Mouse (Mus musculus): Measurements from ENCODE around the gene Spc25. TPM values are rescaled to one million over a fixed set of nuclear protein-coding genes. Genes with fewer than 3 reads are reported as not detected.

Gene Spc25
- 3.5 and 6.4 TPM in 2 replicates for total RNA-seq (2014; rRNA removed)
- polyA plus RNA-seq (2012; rRNA removed): 0.81 and 2.2 TPM in 2 replicates

DNA sequence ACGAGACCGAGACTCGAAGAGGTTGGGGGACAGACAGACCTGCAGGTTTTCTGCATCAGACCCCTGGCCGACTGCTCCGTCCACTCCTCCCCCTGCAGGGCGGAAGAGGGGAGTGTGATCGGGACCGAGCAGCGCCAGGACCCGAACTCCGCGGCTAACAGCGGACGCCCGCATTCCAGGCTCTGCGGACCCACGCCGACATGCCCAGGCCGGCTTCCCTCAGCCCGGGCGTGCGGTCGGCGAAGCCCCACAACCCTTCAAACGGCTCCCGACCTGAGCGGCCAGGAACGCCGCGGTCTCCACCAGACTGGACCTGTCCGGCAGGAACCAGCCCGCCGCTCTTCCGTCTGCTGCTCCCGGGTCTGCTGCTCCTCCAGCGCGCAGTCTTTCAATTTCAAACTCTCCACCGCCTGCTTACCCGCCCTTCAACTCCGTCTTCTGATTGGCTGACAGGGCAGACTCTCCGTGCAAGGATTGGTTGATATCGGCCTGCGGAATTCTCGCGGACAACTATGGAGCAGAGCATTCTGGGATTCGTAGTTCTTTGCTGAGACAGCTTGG, at the start of gene Spc25:
Gene Spc25 (minus strand): TSS at position 404 of the 561 bp plus-strand sequence.
- Histone ChIP-seq H3K4me1 (ENCODE audit: control insufficient read depth, insufficient read depth, low read length) (peaks cover 2% of the 10 kb centered on the region; the same call in 1 of the 2 replicates), H3K27ac (replicated peaks; ENCODE audit: insufficient read depth, low read depth, low read length) (peak within 1 kb of the TSS; percentile 19; the same call in 1 of the 2 replicates), H3K79me2 (ENCODE audit: control insufficient read depth, insufficient read depth, low read length) (no peaks in the 10 kb centered on the region), H3K4me3 (ENCODE audit: insufficient read depth, low read depth, low read length) (peak within 1 kb of the TSS; percentile 87), H3K27me3 (ENCODE audit: control insufficient read depth, insufficient read depth, low read length) (no peaks in the 10 kb centered on the region), H3K9ac (ENCODE audit: low read depth, low read length) (peak within 1 kb of the TSS; percentile 80), H3K36me3 (ENCODE audit: control insufficient read depth, insufficient read depth, low read length) (no peaks in the 10 kb centered on the region)
- 0 out of 2 replicates have a peak, but pooled peaks have one; percentile 19 for TF ChIP-seq CTCF (IDR thresholded peaks at IDR 0.05; ENCODE audit: low read depth, low read length)
- peak; percentile 66; the same call in 1 of the 2 replicates for TF ChIP-seq POLR2A (IDR thresholded peaks at IDR 0.05; ENCODE audit: extremely low read depth, insufficient read depth, low read length)
- peak; percentile 93 for DNase-seq (ENCODE audit: extremely low read depth, low read depth, low spot score)
- 1% methylated on average over 46 of the region's 46 CpGs for WGBS

DNA sequence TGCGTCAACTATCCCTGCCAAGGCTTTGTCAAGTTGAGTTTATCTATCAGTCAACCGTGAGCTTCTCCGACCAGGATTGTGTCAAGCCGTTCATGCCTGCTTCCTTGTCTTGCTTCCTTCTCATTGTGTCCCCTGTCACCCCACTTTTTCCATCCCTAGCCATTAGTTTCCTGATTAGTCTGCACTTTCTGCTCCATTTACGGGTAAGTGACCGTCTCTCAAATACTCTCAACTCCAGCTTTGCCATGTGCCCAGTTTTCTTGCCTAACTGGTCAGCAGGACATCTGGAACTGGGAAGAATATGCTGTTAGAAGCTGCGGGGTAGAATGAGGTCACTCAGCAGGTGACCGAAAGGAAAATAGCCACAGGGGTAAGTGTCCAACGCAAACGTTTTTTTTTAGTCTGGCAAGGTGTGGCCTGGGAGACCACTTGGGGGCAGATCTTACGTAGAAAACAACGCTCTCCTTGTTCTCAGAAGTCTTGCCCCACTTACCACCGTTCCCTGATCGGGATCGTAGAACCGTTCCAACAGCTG, 42.3 kb upstream of the Spc25 start:
- Histone ChIP-seq H3K9ac (ENCODE audit: low read depth, low read length) (no peak overlapping the region), H3K4me1 (ENCODE audit: control insufficient read depth, insufficient read depth, low read length) (no peaks in the 10 kb centered on the region), H3K27ac (replicated peaks; ENCODE audit: insufficient read depth, low read depth, low read length) (no peak overlapping the region), H3K4me3 (ENCODE audit: insufficient read depth, low read depth, low read length) (no peak overlapping the region), H3K27me3 (ENCODE audit: control insufficient read depth, insufficient read depth, low read length) (no peaks in the 10 kb centered on the region), H3K36me3 (ENCODE audit: control insufficient read depth, insufficient read depth, low read length) (peaks cover 46% of the 10 kb centered on the region), H3K79me2 (ENCODE audit: control insufficient read depth, insufficient read depth, low read length) (no peaks in the 10 kb centered on the region)
- WGBS: 60% methylated on average over 16 of the region's 16 CpGs
- DNase-seq (ENCODE audit: extremely low read depth, low read depth, low spot score): no peak
- no peak for TF ChIP-seq POLR2A (IDR thresholded peaks at IDR 0.05; ENCODE audit: extremely low read depth, insufficient read depth, low read length)
- TF ChIP-seq CTCF (IDR thresholded peaks at IDR 0.05; ENCODE audit: low read depth, low read length): no peak

DNA sequence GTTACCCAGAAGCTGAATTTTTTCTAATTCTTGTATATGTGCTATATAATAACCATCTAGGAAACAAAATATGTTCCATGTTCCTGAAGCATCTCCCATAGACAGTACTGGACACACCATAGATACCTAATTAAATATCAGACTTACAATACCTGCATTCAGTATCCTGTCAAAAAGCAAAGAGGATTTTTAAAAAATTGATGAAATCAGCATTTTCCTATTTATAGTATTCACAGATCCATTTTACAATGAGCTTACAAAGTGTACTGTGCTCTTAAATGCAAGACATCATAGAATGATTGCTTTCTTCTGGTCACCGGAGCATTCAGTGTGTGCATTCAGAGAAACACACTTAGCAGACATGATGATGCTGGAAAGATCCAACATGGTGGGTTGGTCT, 41.1 kb upstream of the Spc25 start:
- Histone ChIP-seq H3K36me3 (ENCODE audit: control insufficient read depth, insufficient read depth, low read length) (peaks cover 52% of the 10 kb centered on the region), H3K4me3 (ENCODE audit: insufficient read depth, low read depth, low read length) (no peak overlapping the region), H3K9ac (ENCODE audit: low read depth, low read length) (no peak overlapping the region), H3K79me2 (ENCODE audit: control insufficient read depth, insufficient read depth, low read length) (no peaks in the 10 kb centered on the region), H3K27ac (replicated peaks; ENCODE audit: insufficient read depth, low read depth, low read length) (no peak overlapping the region), H3K27me3 (ENCODE audit: control insufficient read depth, insufficient read depth, low read length) (no peaks in the 10 kb centered on the region), H3K4me1 (ENCODE audit: control insufficient read depth, insufficient read depth, low read length) (no peaks in the 10 kb centered on the region)
- 98% methylated on average over 1 of the region's 1 CpGs for WGBS
- no peak for DNase-seq (ENCODE audit: extremely low read depth, low read depth, low spot score)
- TF ChIP-seq CTCF (IDR thresholded peaks at IDR 0.05; ENCODE audit: low read depth, low read length): no peak
- TF ChIP-seq POLR2A (IDR thresholded peaks at IDR 0.05; ENCODE audit: extremely low read depth, insufficient read depth, low read length): no peak

DNA sequence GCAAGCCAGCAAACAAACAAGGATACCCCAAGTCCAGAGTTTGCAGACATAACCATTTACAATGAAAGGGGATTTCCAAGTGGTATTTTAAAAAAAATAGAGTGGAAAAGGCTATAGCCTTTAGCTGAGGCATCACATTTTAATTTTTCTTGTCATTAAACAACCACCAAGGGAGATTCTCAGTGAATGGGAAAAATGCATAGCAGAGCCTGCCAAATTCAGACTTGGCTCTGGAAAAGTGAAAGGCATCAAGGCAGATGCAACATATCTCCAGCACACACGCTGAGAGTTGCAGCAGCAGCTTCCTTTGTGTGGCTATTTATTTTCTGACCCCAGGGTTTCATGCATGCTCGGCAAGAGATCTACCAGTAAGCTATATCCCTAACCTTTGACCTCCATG, 38.9 kb upstream of the Spc25 start:
- Histone ChIP-seq H3K9ac (ENCODE audit: low read depth, low read length) (no peak overlapping the region), H3K4me3 (ENCODE audit: insufficient read depth, low read depth, low read length) (no peak overlapping the region), H3K36me3 (ENCODE audit: control insufficient read depth, insufficient read depth, low read length) (peaks cover 56% of the 10 kb centered on the region), H3K4me1 (ENCODE audit: control insufficient read depth, insufficient read depth, low read length) (no peaks in the 10 kb centered on the region), H3K79me2 (ENCODE audit: control insufficient read depth, insufficient read depth, low read length) (no peaks in the 10 kb centered on the region), H3K27me3 (ENCODE audit: control insufficient read depth, insufficient read depth, low read length) (no peaks in the 10 kb centered on the region), H3K27ac (replicated peaks; ENCODE audit: insufficient read depth, low read depth, low read length) (no peak overlapping the region)
- 64% methylated on average over 2 of the region's 2 CpGs for WGBS
- DNase-seq (ENCODE audit: extremely low read depth, low read depth, low spot score): no peak
- no peak for TF ChIP-seq CTCF (IDR thresholded peaks at IDR 0.05; ENCODE audit: low read depth, low read length)
- TF ChIP-seq POLR2A (IDR thresholded peaks at IDR 0.05; ENCODE audit: extremely low read depth, insufficient read depth, low read length): no peak

GRCm38 (mm10) chr2:69239315-69239714, 33.3 kb upstream of the Spc25 start:
- no peak for DNase-seq (ENCODE audit: extremely low read depth, low read depth, low spot score)
- H3K27ac ChIP-seq (replicated peaks; ENCODE audit: insufficient read depth, low read depth, low read length): no peak overlapping the region
- no peaks in the 10 kb centered on the region for H3K27me3 ChIP-seq (ENCODE audit: control insufficient read depth, insufficient read depth, low read length)
- 82% methylated on average over 9 of the region's 9 CpGs for WGBS
- H3K4me3 ChIP-seq (ENCODE audit: insufficient read depth, low read depth, low read length): no peak overlapping the region
- no peak for TF ChIP-seq CTCF (IDR thresholded peaks at IDR 0.05; ENCODE audit: low read depth, low read length)
- no peak for TF ChIP-seq POLR2A (IDR thresholded peaks at IDR 0.05; ENCODE audit: extremely low read depth, insufficient read depth, low read length)
- H3K36me3 ChIP-seq (ENCODE audit: control insufficient read depth, insufficient read depth, low read length): peaks cover 42% of the 10 kb centered on the region
- H3K9ac ChIP-seq (ENCODE audit: low read depth, low read length): no peak overlapping the region
- no peaks in the 10 kb centered on the region for H3K4me1 ChIP-seq (ENCODE audit: control insufficient read depth, insufficient read depth, low read length)
- no peaks in the 10 kb centered on the region for H3K79me2 ChIP-seq (ENCODE audit: control insufficient read depth, insufficient read depth, low read length)
